Mouse (Mus musculus): ENCODE results near the gene Plk2. TPM values are rescaled to one million over a fixed set of nuclear protein-coding genes. Genes with fewer than 3 reads are reported as not detected.

Plk2 gene
- polyA plus RNA-seq, 1 experiment = not detected

GRCm38 (mm10) chr13:110450056-110450455, 55.2 kb downstream of the Plk2 start:
- no peak overlapping the region for H3K4me3 ChIP-seq (replicated peaks)
- TF ChIP-seq GATA1 (IDR thresholded peaks at IDR 0.05; ENCODE audit: low read length) = no peak
- no peak for TF ChIP-seq TAL1 (IDR thresholded peaks at IDR 0.05; ENCODE audit: low read length)
- H3K9me3 ChIP-seq (ENCODE audit: control insufficient read depth, low read length) = no peaks in the 10 kb centered on the region
- no peaks in the 10 kb centered on the region for H3K27me3 ChIP-seq (ENCODE audit: control insufficient read depth)
- no peaks in the 10 kb centered on the region for H3K36me3 ChIP-seq (ENCODE audit: control insufficient read depth)
- H3K4me1 ChIP-seq (ENCODE audit: control insufficient read depth) = no peaks in the 10 kb centered on the region

Other genes starting within 250 kb of the Plk2 start
- not detected in 2 replicates for gene Rab3c, start 114.0 kb upstream of the Plk2 start, polyA plus RNA-seq (2012)
- gene Gapt, start 37.8 kb upstream of the Plk2 start, polyA plus RNA-seq (2012) = not detected in 2 replicates

All from erythroblast, embryonic 14.5 days (primary cell).